In the genomic region with DNA sequence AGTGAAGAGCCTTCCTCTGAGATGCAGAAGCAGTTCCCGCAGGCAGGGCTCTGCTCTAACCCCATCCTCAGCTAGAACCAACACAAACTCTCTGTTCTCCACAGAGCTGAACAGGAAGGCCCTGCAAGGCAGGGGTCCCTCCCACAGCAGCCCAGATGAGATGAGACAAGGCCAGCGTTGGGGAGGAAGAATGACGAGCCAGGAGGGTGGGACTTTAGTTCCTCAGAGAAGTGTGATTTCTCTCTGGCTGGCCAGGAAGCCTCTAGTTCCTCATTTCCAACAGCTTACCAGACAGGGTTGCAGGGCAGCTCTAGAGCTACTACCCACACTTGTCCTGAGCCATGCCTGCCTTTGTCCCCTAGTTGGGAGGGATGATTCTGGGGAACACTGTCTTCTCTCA, we compare ENCODE assay signal across 9 mouse cellular contexts. TPM values are rescaled to one million over a fixed set of nuclear protein-coding genes. Genes with fewer than 3 reads are reported as not detected.
DNase-seq lines count a peak whose midpoint lies in the region; ATAC-seq and TF ChIP-seq lines count a peak whose summit lies in the region.
"Had no signal": no experiment of that assay in that cellular context is flagged by ENCODE, and none has a peak within 500 bp of the region (broad histone marks: within the 10 kb centered on the region; RNA-seq: fewer than 3 reads in every experiment).

No protein-coding gene starts in this region.

- peaks cover 25% of the 10 kb centered on the region; the same call in 1 of the 2 replicates for H3K4me1 ChIP-seq in heart, embryonic 12.5 days (replicated peaks)
- peaks cover 42% of the 10 kb centered on the region for H3K4me1 ChIP-seq in liver, adult 2 months (ENCODE audit: control insufficient read depth, insufficient read depth, low read length)

- H3K36me3 ChIP-seq in heart, embryonic 12.5 days, result peaks cover 19% of the 10 kb centered on the region
- H3K36me3 ChIP-seq in liver, adult 2 months (ENCODE audit: control insufficient read depth, insufficient read depth, low read length), result no peaks in the 10 kb centered on the region

- no peak overlapping the region for H3K4me3 ChIP-seq in heart, embryonic 12.5 days
- H3K4me3 ChIP-seq in liver, adult 2 months (ENCODE audit: insufficient read depth, low read depth, low read length), result no peak overlapping the region
- H3K4me3 ChIP-seq: erythroblast, embryonic 14.5 days had no signal

- H3K9ac ChIP-seq in heart, embryonic 12.5 days, result no peak overlapping the region
- no peak overlapping the region for H3K9ac ChIP-seq in liver, adult 2 months (ENCODE audit: low read depth, low read length)

- peak; percentile 39 to 60 for DNase-seq in adrenal gland, adult (ENCODE audit: inconsistent age in 2 of 2, low spot score in 1 of 2)
- no peak for DNase-seq in adrenal gland, adult 18-20 months (ENCODE audit: low spot score in 2 of 2)
- DNase-seq in CD8-positive naive resting alpha-beta T cell, adult 2 months (ENCODE audit: low read depth in 2 of 2, low spot score in 2 of 2), result peak; percentile 41 to 51
- peak; percentile 33 for DNase-seq in liver, adult 2 months (ENCODE audit: extremely low read depth, low read depth, low spot score)
- no peak for DNase-seq in cerebellum, postnatal 36 days

- ATAC-seq in heart, embryonic 12.5 days (ENCODE audit: insufficient number of reproducible peaks, low FRiP score), result peak; percentile 56
- peak; percentile 84 for ATAC-seq in neutrophil, adult 5-6 weeks (ENCODE audit: extremely low read depth, insufficient number of reproducible peaks, low FRiP score, poor library complexity, severe bottlenecking)
- ATAC-seq in cerebellum, adult (ENCODE audit: insufficient number of reproducible peaks, low FRiP score, low TSS enrichment), result no peak

- peaks cover 20% of the 10 kb centered on the region for H3K79me2 ChIP-seq in liver, adult 2 months (ENCODE audit: control insufficient read depth, insufficient read depth, low read length)

- no peak for TF ChIP-seq CTCF in liver, adult 2 months (IDR thresholded peaks at IDR 0.05; ENCODE audit: low read depth, low read length)

- H3K27me3 ChIP-seq in heart, embryonic 12.5 days (replicated peaks), result no peaks in the 10 kb centered on the region
- H3K27me3 ChIP-seq in liver, adult 2 months (ENCODE audit: control insufficient read depth, insufficient read depth, low read length), result no peaks in the 10 kb centered on the region

- no peak overlapping the region for H3K4me2 ChIP-seq in heart, embryonic 12.5 days

- H3K27ac ChIP-seq in heart, embryonic 12.5 days (ENCODE audit: poor library complexity, severe bottlenecking), result peak overlapping the region; percentile 28
- H3K27ac ChIP-seq in liver, adult 2 months (replicated peaks; ENCODE audit: insufficient read depth, low read depth, low read length), result peak overlapping the region; percentile 43

- H3K9me3 ChIP-seq in heart, embryonic 12.5 days (replicated peaks), result peaks cover 20% of the 10 kb centered on the region

- 38% methylated on average over 3 of the region's 3 CpGs for WGBS in heart, embryonic 12.5 days
- WGBS in liver, adult 2 months, result 54% methylated on average over 3 of the region's 3 CpGs

- no peak for TF ChIP-seq POLR2A in liver, adult 2 months (IDR thresholded peaks at IDR 0.05; ENCODE audit: extremely low read depth, insufficient read depth, low read length)

RNA-seq across cellular contexts. Expression of a gene that starts 14.0 kb away (rescaled TPM):
- total RNA-seq in adrenal gland, adult 18-20 months (2021), result 1 to 10 TPM; 2.8 to 9.7 TPM
- polyA plus RNA-seq in heart, embryonic 12.5 days (2016; fragmentation: Nextera tagmentation; extraction: Ambion mirVana), result 10.6 and 10.8 TPM in 2 replicates
- 7.3 and 7.5 TPM in 2 replicates for total RNA-seq in liver, adult 2 months (2014; rRNA removed)
- 3.3 and 3.5 TPM in 2 replicates for polyA plus RNA-seq in liver, adult 2 months (2012; rRNA removed)
- total RNA-seq in neutrophil, adult 5-6 weeks (2017), result 120 and 125 TPM in 2 replicates

RNA-seq across cellular contexts. Expression of a gene that starts 59.5 kb away (rescaled TPM):
- 10 to 100 TPM; 19.7 to 20.6 TPM for total RNA-seq in adrenal gland, adult 18-20 months (2021)
- polyA plus RNA-seq in heart, embryonic 12.5 days (2016; fragmentation: Nextera tagmentation; extraction: Ambion mirVana), result 31.3 and 31.6 TPM in 2 replicates
- 10.9 and 11.5 TPM in 2 replicates for total RNA-seq in liver, adult 2 months (2014; rRNA removed)
- polyA plus RNA-seq in liver, adult 2 months (2012; rRNA removed), result 10.5 and 13.7 TPM in 2 replicates
- 22.5 and 25.5 TPM in 2 replicates for total RNA-seq in neutrophil, adult 5-6 weeks (2017)

Comparison
In these comparisons a context has a peak if more than half of its experiments do, and no peak if none do; other contexts are left out.
1. DNase-seq: peak in adrenal gland, adult (2 of 2), CD8-positive naive resting alpha-beta T cell, adult 2 months (2 of 2) and liver, adult 2 months (single experiment); none in adrenal gland, adult 18-20 months (0 of 2) and cerebellum, postnatal 36 days (0 of 2).
2. RNA of a gene that starts 14.0 kb away (total RNA-seq): 120 to 125 TPM in neutrophil, adult 5-6 weeks; 2.8 to 9.7 TPM in adrenal gland, adult 18-20 months and 7.3 to 7.5 TPM in liver, adult 2 months; every median in the first group is over 10 times any median in the second.